Mouse (Mus musculus) urinary bladder, postnatal 36 days (tissue): ENCODE data around the gene Olfr301.

ENCODE experiments used
- DNase-seq, 2 experiments: peaks; one replicate each; pipeline ENCODE4 v3.0.0; 2022; ENCODE audit warnings: low spot score in 2 of 2, mixed read lengths in 1 of 2

Olfr301 gene

DNA sequence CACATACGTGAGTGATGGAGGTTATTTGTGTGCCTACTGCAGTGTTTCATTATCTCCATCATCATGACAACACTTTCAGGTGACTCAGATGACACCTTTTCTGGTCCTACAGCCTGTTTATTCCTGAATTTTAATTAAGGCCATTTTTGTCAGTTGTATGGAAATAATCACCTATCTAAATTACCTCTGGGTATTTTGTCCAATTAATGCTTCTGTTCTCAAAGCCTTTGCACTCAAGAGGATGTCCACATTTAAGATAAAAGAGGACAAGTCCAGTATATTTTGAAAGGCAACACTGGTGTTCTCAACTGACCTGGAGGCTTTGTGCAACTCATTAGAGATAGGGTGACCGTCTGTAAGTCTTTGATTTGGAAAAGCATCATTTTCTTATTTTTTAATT, at the start of gene Olfr301:
Gene Olfr301 (plus strand): TSS at position 301 of the 400 bp plus-strand sequence.
- DNase-seq: no peak

DNA sequence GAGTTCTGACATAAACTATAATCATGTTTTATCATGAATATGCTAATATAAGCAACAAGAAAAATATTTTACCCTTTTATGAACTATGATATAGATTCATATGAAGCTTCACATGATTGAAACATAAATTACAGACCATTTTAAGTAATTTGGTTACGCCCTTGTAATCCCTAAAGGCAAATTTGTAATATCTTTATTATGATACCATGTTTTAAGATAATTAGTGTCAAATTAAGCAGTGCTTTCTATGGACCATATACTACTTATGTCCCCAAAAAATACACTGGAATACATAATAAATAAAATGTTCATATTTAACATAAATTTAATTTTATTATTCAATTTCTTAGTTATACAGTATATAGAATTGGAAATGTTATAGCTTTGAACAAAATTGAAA, 36.8 kb upstream of the Olfr301 start, which contains the start of gene Olfr305:
Gene Olfr305 (minus strand): TSS at position 101 of the 400 bp plus-strand sequence.
- no peak for DNase-seq

DNA sequence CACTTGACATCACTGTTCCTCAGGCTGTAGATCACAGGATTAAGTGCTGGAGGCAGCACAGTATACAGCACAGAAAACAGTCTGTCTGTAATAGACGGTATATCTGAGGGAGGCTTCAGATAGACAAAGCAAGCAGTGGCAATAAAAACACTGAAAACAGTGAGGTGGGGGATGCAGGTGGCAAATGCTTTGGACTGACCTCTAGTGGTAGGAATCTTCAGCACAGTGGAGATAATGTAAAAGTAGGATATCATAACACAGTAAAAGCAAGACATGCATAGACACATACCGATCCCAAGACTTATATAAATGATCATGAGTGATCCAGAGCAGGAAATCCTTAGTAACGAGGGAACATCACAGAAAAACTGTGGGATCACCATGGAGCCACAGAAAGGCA, 17.9 kb upstream of the Olfr301 start:
- no peak for DNase-seq

DNA sequence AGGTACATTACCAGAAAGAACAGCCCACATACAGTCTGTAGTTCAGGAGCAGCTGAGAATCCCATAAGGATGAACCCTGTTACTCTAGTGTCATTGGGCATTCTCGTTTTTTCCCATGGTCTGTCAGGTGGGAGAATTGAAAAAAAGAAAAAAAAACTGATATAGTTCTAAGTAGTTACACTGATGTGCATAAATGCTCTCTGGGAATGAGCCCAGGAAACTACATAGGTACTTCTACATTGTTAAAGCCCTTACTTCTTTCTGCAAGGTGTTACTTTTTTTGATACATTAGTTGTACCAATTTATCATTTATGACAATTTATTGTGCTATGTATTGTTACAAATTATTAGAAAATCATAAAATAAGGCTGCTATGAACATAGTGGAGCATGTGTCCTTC, 17.1 kb upstream of the Olfr301 start, which contains the start of gene Olfr304:
Gene Olfr304 (minus strand): TSS at position 101 of the 400 bp plus-strand sequence.
- DNase-seq: no peak

DNA sequence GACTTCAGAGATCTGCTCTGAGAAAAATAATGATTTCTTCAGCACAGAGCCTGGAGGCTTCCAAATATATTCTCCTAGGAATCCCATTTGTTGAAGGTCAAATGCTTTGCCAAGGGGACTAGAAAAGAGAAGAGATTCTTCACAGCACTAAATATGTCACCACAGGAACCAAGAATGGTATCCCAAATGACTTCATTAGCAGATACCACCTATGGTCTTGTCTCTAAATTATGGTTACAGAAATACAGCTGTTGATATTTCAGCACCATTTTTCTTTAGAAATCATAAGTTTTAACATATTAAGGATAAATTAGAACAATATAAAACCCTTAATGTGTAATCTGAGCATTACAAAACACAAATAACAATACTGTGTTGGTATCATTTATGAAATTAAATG, 6.0 kb upstream of the Olfr301 start, which contains the start of gene Olfr303:
Gene Olfr303 (minus strand): TSS at position 101 of the 400 bp plus-strand sequence.
- DNase-seq: no peak

DNA sequence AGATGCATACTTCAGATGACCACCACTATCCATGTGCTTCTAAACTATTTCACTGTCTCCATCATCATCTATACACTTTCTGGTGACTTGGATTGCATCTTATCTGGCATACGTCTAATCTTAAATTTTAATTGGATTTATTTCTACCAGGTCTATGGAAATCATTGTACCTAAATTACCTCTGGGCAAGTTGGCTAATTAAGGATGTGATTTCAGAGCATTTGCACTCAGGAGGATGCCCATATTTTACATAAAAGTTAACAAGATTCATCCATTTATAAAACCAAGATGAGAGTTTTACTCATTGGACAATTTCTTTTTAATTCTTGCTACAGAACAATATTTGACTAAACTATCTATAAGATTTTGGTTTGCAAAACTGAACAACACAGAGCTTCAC, 56.0 kb downstream of the Olfr301 start, which contains the start of gene Olfr299:
Gene Olfr299 (plus strand): TSS at position 301 of the 400 bp plus-strand sequence.
- no peak for DNase-seq
